Mouse (Mus musculus): ENCODE results near the gene E330021D16Rik. TPM values are rescaled to one million over a fixed set of nuclear protein-coding genes. Genes with fewer than 3 reads are reported as not detected.

Gene E330021D16Rik
- total RNA-seq, 2 experiments from 2014 or later, result not detected

Other genes starting within 250 kb of the E330021D16Rik start
- gene Grin2b, start 242.1 kb downstream of the E330021D16Rik start, total RNA-seq (2021), result 100 to 1,000 TPM; 336 to 340 TPM
- not detected for gene Gm8994, start 88.0 kb downstream of the E330021D16Rik start, total RNA-seq (2021)
- 100 to 1,000 TPM; 108 to 125 TPM for gene Atf7ip, start 90.6 kb upstream of the E330021D16Rik start, total RNA-seq (2021)
- gene Plbd1, start 246.4 kb upstream of the E330021D16Rik start, total RNA-seq (2021), result under 1 TPM; 0.16 to 0.30 TPM

Measured in left cerebral cortex, postnatal 25 days (tissue).